Mouse (Mus musculus): ENCODE results near the gene Herc6.

DNA sequence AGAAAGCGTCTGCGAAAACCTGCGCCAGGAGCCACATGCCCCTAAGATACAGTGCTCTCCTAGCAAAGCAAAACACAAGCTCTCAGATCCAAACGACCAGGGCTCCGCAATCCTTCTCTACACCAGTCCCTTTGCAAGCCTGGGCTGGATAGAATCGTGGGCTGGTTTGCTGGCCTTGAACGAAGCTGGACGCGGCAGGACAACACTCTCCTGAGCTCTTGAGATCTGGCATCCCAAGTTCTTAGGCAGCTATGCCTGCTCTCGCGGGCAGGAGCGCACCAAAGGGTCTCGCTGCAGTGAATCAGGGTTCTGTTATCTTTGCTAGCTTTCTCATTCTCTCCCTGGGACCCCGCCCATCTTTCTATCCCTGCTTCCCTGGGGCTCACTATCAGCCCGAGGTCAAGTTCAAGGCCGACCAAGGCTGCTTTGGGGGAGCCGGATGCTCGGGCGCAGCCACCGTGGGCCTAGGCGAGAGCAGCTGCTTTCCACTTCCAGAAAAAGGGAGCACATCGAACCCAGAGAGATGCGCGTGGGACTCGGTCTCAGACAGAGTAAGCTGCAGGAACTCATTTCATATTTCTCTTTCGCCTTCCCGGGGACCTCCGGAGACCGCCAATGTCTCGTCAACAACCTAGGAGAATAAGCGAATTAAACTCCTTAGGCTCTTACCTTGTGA is 46.1 kb upstream of the Herc6 start:
- TF ChIP-seq CTCF (IDR thresholded peaks at IDR 0.05; ENCODE audit: extremely low read depth, insufficient read depth, low read length) (no peak), POLR2A (IDR thresholded peaks at IDR 0.05; ENCODE audit: extremely low read depth, insufficient read depth, low read length) (no peak)

All from cortical plate, adult 2 months (tissue).